Mouse (Mus musculus): ENCODE data around the gene D930048N14Rik.
"Not testable (repeated sequence)": the region's sequence is repeated elsewhere in the genome, so short reads cannot be mapped to it uniquely, and the experiment has no call there.

Gene D930048N14Rik

GRCm38 (mm10) chr11:51653736-51654135 is 3.0 kb downstream of the D930048N14Rik start:
- DNase-seq = no peak

- DNase-seq = no peak
Measured at GRCm38 (mm10) chr11:51654891-51655290, 4.1 kb downstream of the D930048N14Rik start.

DNA sequence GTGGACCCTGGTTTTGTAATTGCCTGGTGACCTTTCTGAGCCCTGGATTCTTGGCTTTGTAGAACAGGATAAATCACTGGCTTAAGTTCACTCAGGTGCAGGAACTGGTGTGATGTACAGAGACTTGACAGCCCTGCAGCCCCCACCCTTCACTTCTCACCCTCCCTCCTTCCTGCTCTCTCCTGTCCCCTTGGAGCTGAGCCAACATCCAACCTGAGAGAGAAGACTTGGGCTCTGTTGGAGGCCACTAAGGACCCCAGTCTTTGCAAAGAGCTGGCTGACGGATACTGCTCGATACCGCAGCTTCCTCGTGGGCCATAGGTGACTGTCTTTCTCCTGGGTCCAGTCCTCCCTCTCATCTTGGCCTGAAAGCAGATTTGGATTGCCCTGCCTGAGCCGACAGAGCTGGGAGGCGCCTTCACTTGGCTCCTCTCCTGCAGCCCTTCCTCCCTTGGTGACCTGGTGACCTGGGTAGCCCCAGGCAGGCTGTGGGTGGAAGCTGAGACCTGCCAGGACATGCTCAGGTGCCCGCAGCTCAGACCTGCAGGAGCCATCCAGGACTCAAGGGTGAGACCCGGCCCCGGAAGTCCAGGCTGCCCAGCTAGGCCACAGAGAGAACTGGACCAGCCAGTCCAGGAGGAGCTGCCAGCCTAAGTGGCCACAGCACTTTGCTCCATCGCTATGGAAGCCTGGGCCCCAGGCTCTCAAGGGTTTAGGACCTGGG is 6.2 kb downstream of the D930048N14Rik start:
- DNase-seq = no peak

- DNase-seq = no peak
Measured at GRCm38 (mm10) chr11:51658291-51658690, 7.5 kb downstream of the D930048N14Rik start.

GRCm38 (mm10) chr11:51658705-51659104 is 8.0 kb downstream of the D930048N14Rik start:
- no peak for DNase-seq

- no peak for DNase-seq
Measured at GRCm38 (mm10) chr11:51661867-51662365, 11.2 kb downstream of the D930048N14Rik start.

DNA sequence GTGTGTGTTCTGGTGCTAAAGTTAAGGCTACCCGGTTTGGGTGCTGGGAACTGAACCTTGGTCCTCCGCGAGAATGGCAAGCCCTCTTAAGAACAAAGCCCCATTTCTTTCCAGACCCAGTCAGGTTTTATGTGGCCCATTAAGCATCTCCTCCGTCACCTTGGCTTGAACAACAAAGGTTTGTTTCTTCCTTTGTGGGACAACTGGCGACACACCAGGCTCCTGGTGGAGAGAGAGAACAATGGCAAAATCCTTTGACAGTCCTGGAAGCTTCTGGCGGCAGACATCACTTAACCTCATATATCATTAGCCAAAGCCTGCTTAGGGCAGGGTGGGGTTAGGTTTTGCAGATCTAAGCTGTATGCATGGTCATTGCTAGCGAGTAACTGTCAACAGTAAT is 11.9 kb downstream of the D930048N14Rik start:
- DNase-seq = no peak

DNA sequence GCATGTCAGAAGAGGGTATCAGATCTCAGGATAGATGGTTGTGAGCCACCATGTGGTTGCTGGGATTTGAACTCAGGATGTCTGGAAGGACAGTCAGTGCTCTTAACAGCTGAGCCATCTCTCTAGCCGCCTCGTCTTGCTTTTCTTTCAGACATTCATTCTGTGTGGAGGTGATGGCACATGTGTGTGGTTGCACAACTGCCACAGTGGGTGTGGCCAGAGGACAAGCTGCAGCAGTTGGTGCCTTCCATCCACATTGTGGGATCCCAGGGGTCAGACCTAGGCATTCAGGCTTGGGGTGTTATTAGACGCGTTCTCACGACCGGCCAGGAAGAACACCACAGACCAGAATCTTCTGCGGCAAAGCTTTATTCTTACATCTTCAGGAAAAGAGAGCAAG is 14.0 kb downstream of the D930048N14Rik start:
- DNase-seq = not testable (repeated sequence)

DNA sequence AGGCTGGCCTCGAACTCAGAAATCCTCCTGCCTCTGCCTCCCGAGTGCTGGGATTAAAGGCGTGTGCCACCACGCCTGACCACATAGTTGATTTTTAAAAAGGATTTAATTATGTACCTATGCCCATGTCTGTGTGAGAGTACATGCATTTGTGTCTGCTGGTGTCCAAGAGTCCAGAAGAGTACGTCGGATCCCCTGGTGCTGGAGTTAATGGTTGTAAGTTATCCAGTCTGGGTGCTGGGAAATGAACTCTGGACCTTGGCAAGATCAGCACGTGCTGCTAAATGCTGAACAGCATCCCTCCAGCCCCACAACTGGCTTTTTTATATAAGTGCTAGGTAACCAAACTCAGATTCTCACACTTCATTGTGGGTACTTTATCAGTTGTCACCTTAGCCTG is 20.1 kb downstream of the D930048N14Rik start:
- DNase-seq = no peak

DNA sequence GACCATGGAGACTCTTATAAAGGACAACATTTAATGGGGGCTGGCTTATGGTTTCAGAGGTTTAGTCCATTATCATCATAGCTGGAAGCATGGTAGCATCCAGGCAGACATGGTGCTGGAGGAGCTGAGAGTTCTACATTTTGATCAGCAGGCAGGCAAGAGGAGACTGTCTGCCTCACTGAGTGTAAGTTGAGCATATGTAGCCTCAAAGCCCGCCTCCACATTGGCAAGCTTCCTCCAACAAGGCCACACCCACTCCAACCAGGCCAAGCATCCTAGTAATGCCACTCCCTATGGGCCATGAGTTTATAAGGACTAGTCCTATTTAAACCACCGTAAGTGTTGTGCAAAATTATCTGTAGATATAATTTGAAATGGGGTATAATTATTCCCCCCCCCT is 20.6 kb downstream of the D930048N14Rik start:
- DNase-seq = no peak

DNA sequence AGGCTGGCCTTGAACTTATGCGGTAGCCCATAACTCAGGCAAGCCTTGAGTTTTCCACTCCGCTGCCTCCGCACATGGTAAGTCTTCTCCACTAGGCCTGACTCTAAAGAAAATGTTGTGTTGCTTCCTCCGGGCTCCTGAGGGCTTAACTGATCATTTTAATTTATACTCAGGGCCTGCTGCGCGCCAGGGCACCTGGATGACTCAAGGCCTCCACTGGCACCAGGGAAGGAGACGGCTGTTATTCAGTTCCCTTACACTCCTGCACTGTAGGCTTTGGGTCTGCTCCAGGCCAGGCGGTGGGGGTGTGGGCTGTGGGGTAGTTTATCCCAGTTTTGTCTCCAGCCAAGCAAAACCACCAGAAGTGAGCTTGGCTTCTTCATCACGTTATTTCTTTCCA is 22.5 kb downstream of the D930048N14Rik start:
- no peak for DNase-seq

GRCm38 (mm10) chr11:51675386-51675785 is 24.6 kb downstream of the D930048N14Rik start:
- DNase-seq = no peak

GRCm38 (mm10) chr11:51677737-51678418 is 27.1 kb downstream of the D930048N14Rik start:
- no peak for DNase-seq

GRCm38 (mm10) chr11:51679466-51679865 is 28.7 kb downstream of the D930048N14Rik start:
- DNase-seq = no peak

GRCm38 (mm10) chr11:51681324-51681975 is 30.7 kb downstream of the D930048N14Rik start:
- peak; percentile 96 for DNase-seq

GRCm38 (mm10) chr11:51681976-51682374 is 31.2 kb downstream of the D930048N14Rik start:
- no peak for DNase-seq

DNA sequence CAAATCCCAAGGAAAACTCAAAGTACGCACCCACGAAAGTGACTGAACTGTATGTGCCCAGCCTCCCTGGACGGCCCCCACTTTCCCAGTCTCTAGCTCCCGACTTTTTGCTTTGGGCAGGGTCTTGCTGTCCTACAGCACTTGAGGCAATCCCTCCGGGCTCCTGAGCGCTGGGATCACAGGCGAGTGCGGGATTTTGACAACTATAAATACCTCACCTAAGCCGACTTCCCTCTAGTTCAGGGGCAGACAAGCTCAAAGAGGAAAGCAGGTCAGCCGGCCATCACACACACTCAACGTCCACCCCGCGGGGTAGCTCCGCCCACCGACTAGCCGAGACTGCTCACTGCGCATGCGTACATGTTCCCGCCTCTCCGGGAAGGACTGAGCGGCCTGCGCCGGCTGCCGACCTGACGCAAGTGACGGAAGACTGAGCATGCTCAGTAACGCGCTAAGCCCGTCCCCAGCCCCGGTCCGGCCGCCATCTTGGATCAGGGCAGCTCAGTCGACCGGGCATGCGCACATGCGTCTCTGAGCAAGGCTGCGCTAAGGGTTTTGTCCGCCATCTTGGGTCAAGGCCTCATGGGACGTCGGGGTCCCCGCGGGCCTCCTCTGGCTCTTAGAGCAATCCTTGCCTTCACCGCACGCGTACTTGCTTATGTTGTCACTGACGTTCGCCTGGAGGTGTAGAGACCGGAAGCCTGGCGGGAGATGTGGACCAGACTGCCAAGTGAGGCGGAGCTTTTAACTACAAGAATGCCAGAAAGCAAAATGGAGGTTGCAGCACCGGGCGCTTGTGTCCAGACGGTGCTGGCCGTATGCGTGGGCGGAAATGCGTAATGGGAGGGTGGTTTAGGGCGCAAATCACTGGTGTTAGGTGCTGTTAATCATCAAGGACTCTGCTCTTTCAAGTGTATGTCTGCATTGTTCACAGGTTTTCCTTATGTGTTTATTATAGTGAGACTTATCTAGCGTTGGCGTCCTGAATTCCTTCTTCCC is 37.9 kb downstream of the D930048N14Rik start, which contains the start of gene 0610009B22Rik:
Gene 0610009B22Rik (minus strand): TSS at position 545 of the 999 bp plus-strand sequence.
- peak; percentile 100 for DNase-seq

DNA sequence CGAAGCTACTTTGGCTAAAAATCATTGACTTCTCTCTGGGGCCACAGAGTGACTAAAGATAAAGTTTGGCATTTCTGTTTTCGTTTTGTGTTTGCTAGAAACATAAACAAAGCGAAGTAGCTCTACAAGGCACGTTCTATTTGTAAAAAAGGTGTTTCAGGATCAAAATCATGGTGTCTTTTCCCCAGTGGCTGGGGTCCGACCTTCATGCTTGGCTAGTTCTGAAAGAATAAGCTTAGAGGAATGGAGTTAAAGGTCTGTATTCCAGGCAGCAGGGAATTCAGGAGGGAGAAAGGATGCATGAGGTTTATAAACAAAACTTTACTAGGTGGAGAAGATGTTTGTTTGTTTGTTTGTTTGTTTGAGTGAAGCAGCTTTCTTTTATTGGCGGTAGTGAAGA is 38.6 kb downstream of the D930048N14Rik start:
- DNase-seq = no peak

- DNase-seq = not testable (repeated sequence)
Measured at GRCm38 (mm10) chr11:51690597-51690996, 39.8 kb downstream of the D930048N14Rik start.

- DNase-seq = no peak
Measured at GRCm38 (mm10) chr11:51694984-51695383, 44.2 kb downstream of the D930048N14Rik start.

DNA sequence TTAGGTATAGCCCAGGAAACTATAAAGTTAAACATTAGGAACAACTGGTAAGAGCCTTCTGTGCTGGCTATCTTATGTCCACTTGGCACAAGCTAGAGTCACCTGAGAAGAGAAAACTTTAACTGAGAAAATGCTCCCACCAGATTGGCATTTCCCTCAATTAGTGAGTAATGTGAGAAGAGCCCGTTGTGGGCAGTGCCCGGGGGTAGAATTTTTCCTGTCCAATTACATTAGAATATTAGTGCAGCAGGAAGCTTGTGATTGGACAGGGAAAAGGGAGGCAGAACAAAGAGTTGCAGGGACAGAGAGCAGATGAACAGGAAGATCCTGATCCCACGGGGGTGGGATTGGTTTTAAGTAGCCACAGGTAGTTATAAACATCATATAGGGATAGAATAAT is 52.1 kb downstream of the D930048N14Rik start:
- no peak for DNase-seq

DNA sequence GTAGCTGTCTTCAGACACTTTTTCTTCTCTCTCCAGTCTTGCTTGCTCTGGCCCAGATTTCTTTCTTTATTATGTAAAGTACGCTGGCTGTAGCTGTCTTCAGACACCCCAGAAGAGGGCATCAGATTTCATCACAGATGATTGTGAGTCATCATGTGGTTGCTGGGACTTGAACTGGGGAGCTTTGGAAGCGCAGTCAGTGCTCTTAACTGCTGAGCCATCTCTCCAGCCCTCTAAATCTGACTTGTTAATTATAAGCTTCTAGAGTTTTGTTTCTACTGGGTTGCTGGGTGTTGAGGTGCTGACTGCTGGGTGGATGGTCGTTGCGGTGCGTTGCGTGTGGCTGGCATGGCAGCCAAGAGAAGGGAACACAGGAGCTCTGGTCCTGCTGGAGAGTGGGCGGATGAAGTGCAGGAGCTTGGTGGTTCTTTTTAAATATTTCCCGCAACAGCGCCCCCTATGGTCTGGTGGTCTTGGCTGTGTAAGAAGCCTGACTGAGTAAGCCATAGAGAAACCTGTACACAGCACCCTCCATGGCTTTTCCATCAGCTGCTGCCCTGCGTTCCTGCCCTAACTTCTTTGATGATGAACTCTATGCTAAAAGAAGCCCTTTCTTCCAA is 52.7 kb downstream of the D930048N14Rik start:
- DNase-seq = peak; percentile 14

All from lung, postnatal 14 days (tissue).